Mouse (Mus musculus): ENCODE measurements at regions not wholly inside any gene's neighbourhood (a gene's known extent, or its start where the extent isn't known, plus 50 kb on each side); places are given as distances from the start of the nearest gene placed in this dataset.

- WGBS = 7% methylated on average over 4 of the region's 4 CpGs
- Histone ChIP-seq H3K4me3 (replicated peaks; ENCODE audit: low read length) (no peak overlapping the region), H3K27ac (peak overlapping the region; percentile 26; the same call in 1 of the 2 replicates), H3K27me3 (ENCODE audit: control insufficient read depth, insufficient read depth, low read length) (no peaks in the 10 kb centered on the region), H3K4me2 (replicated peaks) (peak overlapping the region; percentile 43), H3K36me3 (replicated peaks; ENCODE audit: control insufficient read depth, insufficient read depth) (no peaks in the 10 kb centered on the region), H3K4me1 (replicated peaks; ENCODE audit: control insufficient read depth, insufficient read depth, low read length) (peaks cover 23% of the 10 kb centered on the region), H3K9me3 (ENCODE audit: control insufficient read depth, low read length) (no peaks in the 10 kb centered on the region), H3K9ac (0 out of 2 replicates have a peak overlapping the region, but pooled peaks have one; percentile 5)
- DNase-seq (ENCODE audit: low spot score) (no peak), ATAC-seq (ENCODE audit: low FRiP score) (peak; percentile 79; the same call in 1 of the 2 replicates)
Observed at GRCm38 (mm10) chr14:48330965-48331622, 114.8 kb upstream of the Tmem260 start.

- Histone ChIP-seq H3K36me3 (replicated peaks; ENCODE audit: control insufficient read depth, insufficient read depth) (no peaks in the 10 kb centered on the region), H3K4me1 (replicated peaks; ENCODE audit: control insufficient read depth, insufficient read depth, low read length) (peaks cover 23% of the 10 kb centered on the region), H3K27ac (peak overlapping the region; percentile 26; the same call in 1 of the 2 replicates), H3K4me3 (replicated peaks; ENCODE audit: low read length) (no peak overlapping the region), H3K9ac (no peak overlapping the region), H3K9me3 (ENCODE audit: control insufficient read depth, low read length) (no peaks in the 10 kb centered on the region), H3K4me2 (replicated peaks) (no peak overlapping the region), H3K27me3 (ENCODE audit: control insufficient read depth, insufficient read depth, low read length) (no peaks in the 10 kb centered on the region)
- DNase-seq (ENCODE audit: low spot score) = no peak
- no peak for ATAC-seq (ENCODE audit: low FRiP score)
- WGBS = 74% methylated on average over 2 of the region's 2 CpGs
Observed at GRCm38 (mm10) chr14:48331623-48332000, 114.3 kb upstream of the Tmem260 start.

GRCm38 (mm10) chr14:48332193-48332592, 113.7 kb upstream of the Tmem260 start:
- Histone ChIP-seq H3K4me3 (replicated peaks; ENCODE audit: low read length) (no peak overlapping the region), H3K36me3 (replicated peaks; ENCODE audit: control insufficient read depth, insufficient read depth) (no peaks in the 10 kb centered on the region), H3K4me1 (replicated peaks; ENCODE audit: control insufficient read depth, insufficient read depth, low read length) (peaks cover 23% of the 10 kb centered on the region), H3K9me3 (ENCODE audit: control insufficient read depth, low read length) (no peaks in the 10 kb centered on the region), H3K27me3 (ENCODE audit: control insufficient read depth, insufficient read depth, low read length) (no peaks in the 10 kb centered on the region), H3K27ac (no peak overlapping the region), H3K4me2 (replicated peaks) (no peak overlapping the region), H3K9ac (no peak overlapping the region)
- ATAC-seq (ENCODE audit: low FRiP score) = no peak
- DNase-seq (ENCODE audit: low spot score) = no peak
- 56% methylated on average over 2 of the region's 2 CpGs for WGBS

GRCm38 (mm10) chr14:48332660-48333059, 113.3 kb upstream of the Tmem260 start:
- Histone ChIP-seq H3K9me3 (ENCODE audit: control insufficient read depth, low read length) (no peaks in the 10 kb centered on the region), H3K4me1 (replicated peaks; ENCODE audit: control insufficient read depth, insufficient read depth, low read length) (peaks cover 23% of the 10 kb centered on the region), H3K4me3 (replicated peaks; ENCODE audit: low read length) (no peak overlapping the region), H3K27me3 (ENCODE audit: control insufficient read depth, insufficient read depth, low read length) (no peaks in the 10 kb centered on the region), H3K9ac (no peak overlapping the region), H3K36me3 (replicated peaks; ENCODE audit: control insufficient read depth, insufficient read depth) (no peaks in the 10 kb centered on the region), H3K4me2 (replicated peaks) (no peak overlapping the region), H3K27ac (no peak overlapping the region)
- ATAC-seq (ENCODE audit: low FRiP score) (no peak), DNase-seq (ENCODE audit: low spot score) (no peak)
- 63% methylated on average over 4 of the region's 4 CpGs for WGBS

GRCm38 (mm10) chr14:48334106-48334809, 111.7 kb upstream of the Tmem260 start:
- H3K4me3 ChIP-seq (replicated peaks; ENCODE audit: low read length) = no peak overlapping the region
- DNase-seq (ENCODE audit: low spot score) (peak; percentile 58), ATAC-seq (ENCODE audit: low FRiP score) (peak; percentile 16; the same call in 1 of the 2 replicates)
- H3K27ac ChIP-seq = no peak overlapping the region
- H3K9me3 ChIP-seq (ENCODE audit: control insufficient read depth, low read length) = no peaks in the 10 kb centered on the region
- WGBS = 27% methylated on average over 8 of the region's 8 CpGs
- peaks cover 23% of the 10 kb centered on the region for H3K4me1 ChIP-seq (replicated peaks; ENCODE audit: control insufficient read depth, insufficient read depth, low read length)
- H3K4me2 ChIP-seq (replicated peaks) = no peak overlapping the region
- H3K27me3 ChIP-seq (ENCODE audit: control insufficient read depth, insufficient read depth, low read length) = no peaks in the 10 kb centered on the region
- no peaks in the 10 kb centered on the region for H3K36me3 ChIP-seq (replicated peaks; ENCODE audit: control insufficient read depth, insufficient read depth)
- no peak overlapping the region for H3K9ac ChIP-seq

GRCm38 (mm10) chr14:48339434-48339833, 106.5 kb upstream of the Tmem260 start:
- 82% methylated on average over 4 of the region's 4 CpGs for WGBS
- DNase-seq (ENCODE audit: low spot score) (no peak), ATAC-seq (ENCODE audit: low FRiP score) (no peak)
- H3K9ac ChIP-seq = no peak overlapping the region
- H3K27ac ChIP-seq = no peak overlapping the region
- no peaks in the 10 kb centered on the region for H3K9me3 ChIP-seq (ENCODE audit: control insufficient read depth, low read length)
- H3K36me3 ChIP-seq (replicated peaks; ENCODE audit: control insufficient read depth, insufficient read depth) = no peaks in the 10 kb centered on the region
- no peak overlapping the region for H3K4me3 ChIP-seq (replicated peaks; ENCODE audit: low read length)
- H3K27me3 ChIP-seq (ENCODE audit: control insufficient read depth, insufficient read depth, low read length) = no peaks in the 10 kb centered on the region
- no peak overlapping the region for H3K4me2 ChIP-seq (replicated peaks)
- H3K4me1 ChIP-seq (replicated peaks; ENCODE audit: control insufficient read depth, insufficient read depth, low read length) = peaks cover 6% of the 10 kb centered on the region

- no peaks in the 10 kb centered on the region for H3K9me3 ChIP-seq (ENCODE audit: control insufficient read depth, low read length)
- H3K4me1 ChIP-seq (replicated peaks; ENCODE audit: control insufficient read depth, insufficient read depth, low read length) = no peaks in the 10 kb centered on the region
- ATAC-seq (ENCODE audit: low FRiP score) = no peak
- H3K27ac ChIP-seq = no peak overlapping the region
- H3K27me3 ChIP-seq (ENCODE audit: control insufficient read depth, insufficient read depth, low read length) = no peaks in the 10 kb centered on the region
- no peaks in the 10 kb centered on the region for H3K36me3 ChIP-seq (replicated peaks; ENCODE audit: control insufficient read depth, insufficient read depth)
- WGBS = 62% methylated on average over 7 of the region's 7 CpGs
- no peak overlapping the region for H3K9ac ChIP-seq
- DNase-seq (ENCODE audit: low spot score) = no peak
- no peak overlapping the region for H3K4me3 ChIP-seq (replicated peaks; ENCODE audit: low read length)
- no peak overlapping the region for H3K4me2 ChIP-seq (replicated peaks)
Observed at GRCm38 (mm10) chr14:48342944-48343343, 103.0 kb upstream of the Tmem260 start.

GRCm38 (mm10) chr14:48345956-48346355, 100.0 kb upstream of the Tmem260 start:
- Histone ChIP-seq H3K36me3 (replicated peaks; ENCODE audit: control insufficient read depth, insufficient read depth) (no peaks in the 10 kb centered on the region), H3K4me3 (replicated peaks; ENCODE audit: low read length) (no peak overlapping the region), H3K27me3 (ENCODE audit: control insufficient read depth, insufficient read depth, low read length) (no peaks in the 10 kb centered on the region), H3K27ac (no peak overlapping the region), H3K9ac (no peak overlapping the region), H3K9me3 (ENCODE audit: control insufficient read depth, low read length) (no peaks in the 10 kb centered on the region), H3K4me1 (replicated peaks; ENCODE audit: control insufficient read depth, insufficient read depth, low read length) (peaks cover 4% of the 10 kb centered on the region; the same call in 1 of the 2 replicates), H3K4me2 (replicated peaks) (no peak overlapping the region)
- ATAC-seq (ENCODE audit: low FRiP score) (no peak), DNase-seq (ENCODE audit: low spot score) (no peak)
- WGBS = 83% methylated on average over 7 of the region's 7 CpGs

- no peak for DNase-seq (ENCODE audit: low spot score)
- no peak overlapping the region for H3K4me3 ChIP-seq (replicated peaks; ENCODE audit: low read length)
Observed at GRCm38 (mm10) chr14:48349392-48350044, 96.4 kb upstream of the Tmem260 start.

More at GRCm38 (mm10) chr14:48349392-48350044, 96.4 kb upstream of the Tmem260 start:
- Histone ChIP-seq H3K27me3 (ENCODE audit: control insufficient read depth, insufficient read depth, low read length) (no peaks in the 10 kb centered on the region), H3K27ac (no peak overlapping the region), H3K4me2 (replicated peaks) (no peak overlapping the region), H3K9me3 (ENCODE audit: control insufficient read depth, low read length) (no peaks in the 10 kb centered on the region), H3K9ac (no peak overlapping the region), H3K36me3 (replicated peaks; ENCODE audit: control insufficient read depth, insufficient read depth) (no peaks in the 10 kb centered on the region), H3K4me1 (replicated peaks; ENCODE audit: control insufficient read depth, insufficient read depth, low read length) (peaks cover 4% of the 10 kb centered on the region; the same call in 1 of the 2 replicates)
- ATAC-seq (ENCODE audit: low FRiP score) = peak; percentile 43; the same call in 1 of the 2 replicates
- WGBS = 49% methylated on average over 9 of the region's 9 CpGs
